Mouse (Mus musculus): ENCODE measurements around the gene Akr1b8. TPM values are rescaled to one million over a fixed set of nuclear protein-coding genes. Genes with fewer than 3 reads are reported as not detected.

Gene Akr1b8
- polyA plus RNA-seq (2021; fragmentation: Nextera tagmentation), result 1.6 and 3.0 TPM in 2 replicates
- long read RNA-seq, experiment 1, partial matches to known transcripts, result 0 of 4 reads
- long read RNA-seq, experiment 1, other reads (novel, unspliced or antisense), result 0 of 4 reads
- long read RNA-seq, experiment 2, partial matches to known transcripts, result 0 of 2 reads
- long read RNA-seq, experiment 2, other reads (novel, unspliced or antisense), result 0 of 2 reads

GRCm38 (mm10) chr6:34353658-34354353, at the start of gene Akr1b8:
Akr1b8 (plus strand) TSS chr6:34354119.

GRCm38 (mm10) chr6:34316854-34317771, 36.8 kb upstream of the Akr1b8 start, which contains the start of gene Akr1b3:
Akr1b3 (minus strand) TSS chr6:34317478.

DNA sequence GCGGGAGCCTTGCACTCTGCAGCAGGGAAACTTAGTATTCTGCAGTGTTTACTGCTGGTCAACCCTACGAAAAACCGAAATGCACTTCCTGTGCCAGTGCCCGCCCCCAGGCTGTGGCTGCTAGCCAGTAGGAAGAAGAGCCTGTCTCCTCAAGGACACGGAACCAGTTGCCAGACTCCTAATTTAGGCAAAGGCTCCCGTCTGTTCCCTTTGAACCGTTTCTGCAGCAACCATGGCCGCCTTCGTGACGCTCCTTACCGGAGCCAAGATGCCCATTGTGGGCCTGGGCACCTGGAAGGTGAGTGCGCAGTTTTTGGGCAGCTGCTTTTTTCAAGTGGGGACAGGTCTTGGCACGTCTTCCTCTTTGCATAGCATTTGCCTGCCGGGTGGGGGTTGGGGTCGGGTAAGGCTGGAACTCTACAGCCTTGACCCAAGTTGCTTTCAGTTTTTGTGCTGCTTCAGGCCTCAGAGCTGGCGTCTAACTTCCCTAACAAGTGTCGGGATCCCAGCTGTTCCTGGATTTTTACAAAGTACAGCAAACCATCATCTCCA, 30.3 kb downstream of the Akr1b8 start, which contains the start of gene Akr1b10:
Gene Akr1b10 (plus strand): TSS at position 109 of the 552 bp plus-strand sequence.

GRCm38 (mm10) chr6:34412023-34412422, 58.1 kb downstream of the Akr1b8 start, which contains the start of gene Akr1b7:
Akr1b7 (plus strand) TSS chr6:34412334.

Other genes starting within 250 kb of the Akr1b8 start
- gene Slc35b4, start 177.0 kb upstream of the Akr1b8 start, polyA plus RNA-seq (2021; fragmentation: Nextera tagmentation), result 38.8 and 41.0 TPM in 2 replicates
- 72.5 and 79.1 TPM in 2 replicates for gene Akr1b3, start 36.6 kb upstream of the Akr1b8 start, polyA plus RNA-seq (2021; fragmentation: Nextera tagmentation)
- 29.8 and 36.2 TPM in 2 replicates for gene Akr1b10, start 30.1 kb downstream of the Akr1b8 start, polyA plus RNA-seq (2021; fragmentation: Nextera tagmentation)
- gene Akr1b7, start 58.2 kb downstream of the Akr1b8 start, polyA plus RNA-seq (2021; fragmentation: Nextera tagmentation), result not detected in 2 replicates
- gene Bpgm, start 122.1 kb downstream of the Akr1b8 start, polyA plus RNA-seq (2021; fragmentation: Nextera tagmentation), result 65.9 and 66.1 TPM in 2 replicates
- 23.1 and 24.1 TPM in 2 replicates for gene Cald1, start 244.4 kb downstream of the Akr1b8 start, polyA plus RNA-seq (2021; fragmentation: Nextera tagmentation)